Mouse (Mus musculus) thymus, postnatal 25 days (tissue): Measurements from ENCODE around the gene Vmn1r61.

ENCODE experiments used
- DNase-seq: peaks from one replicate; pipeline ENCODE4 v3.0.0; 2022

Vmn1r61 gene

DNA sequence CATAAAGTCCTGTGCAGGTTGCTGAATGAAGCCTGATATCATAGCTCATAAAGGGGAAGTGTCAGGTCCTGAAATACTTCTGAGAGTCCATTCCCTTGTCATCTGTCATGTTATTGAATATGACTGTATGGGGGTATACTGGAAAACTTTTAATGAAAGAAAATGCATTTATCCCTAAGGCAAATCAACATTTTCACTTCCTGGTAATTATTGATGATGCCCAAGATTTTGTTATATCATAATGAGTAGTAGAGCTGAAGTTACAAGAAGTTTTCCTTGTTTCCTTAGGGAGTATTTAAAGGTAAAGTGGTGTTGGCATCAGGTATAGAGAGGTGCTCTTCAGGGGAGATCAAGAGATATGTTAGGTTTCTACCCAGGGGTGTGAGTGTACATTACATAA lies at the start of gene Vmn1r61:
Gene Vmn1r61 (minus strand): TSS at position 101 of the 400 bp plus-strand sequence.
- no peak for DNase-seq
